Mouse (Mus musculus): Measurements from ENCODE around the gene Sccpdh.
"Not testable (repeated sequence)": the region's sequence is repeated elsewhere in the genome, so short reads cannot be mapped to it uniquely, and the experiment has no call there.

Sccpdh gene

DNA sequence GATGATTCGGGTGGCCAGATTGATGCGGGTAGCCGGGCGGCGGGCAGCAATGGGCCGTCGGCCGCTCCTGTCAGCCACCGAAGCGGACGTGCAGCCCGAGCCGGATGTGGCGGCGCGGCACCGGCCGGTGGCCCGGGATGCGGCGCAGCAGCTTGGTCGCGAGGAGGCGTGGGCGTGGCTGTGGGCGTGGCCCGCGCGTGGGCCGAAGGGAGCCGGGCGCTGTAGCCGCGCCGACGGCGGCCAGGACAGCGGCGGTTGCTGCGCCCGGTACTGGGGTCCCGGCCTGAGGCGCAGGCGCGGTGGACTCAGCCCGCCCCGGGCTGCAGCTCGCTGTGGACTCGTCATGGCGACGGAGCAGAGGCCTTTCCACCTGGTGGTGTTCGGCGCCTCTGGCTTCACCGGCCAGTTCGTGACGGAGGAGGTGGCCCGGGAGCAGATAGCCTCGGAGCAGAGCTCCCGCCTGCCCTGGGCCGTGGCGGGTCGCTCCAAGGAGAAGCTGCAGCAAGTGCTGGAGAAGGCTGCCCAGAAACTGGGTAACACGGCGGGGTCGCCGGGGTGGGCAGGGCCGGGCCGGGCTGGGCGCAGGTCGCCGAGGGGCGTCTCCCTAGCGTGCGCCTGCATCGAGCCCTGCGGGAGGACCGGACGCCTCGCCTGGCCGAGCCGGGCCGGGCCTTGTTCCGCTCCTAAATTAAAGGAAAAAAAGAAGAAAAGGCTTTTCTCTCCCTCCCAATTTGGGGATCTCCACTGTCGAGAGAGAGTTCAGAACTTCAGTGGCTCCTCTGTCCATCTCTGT is at the start of gene Sccpdh:
TSS of gene Sccpdh (plus strand) at position 198 of the 793 bp plus-strand sequence.
- DNase-seq (ENCODE audit: low read depth, low spot score): no peak

- no peak for DNase-seq (ENCODE audit: low read depth, low spot score)
Observed at GRCm38 (mm10) chr1:179622665-179623064, 45.3 kb upstream of the Sccpdh start.

- DNase-seq (ENCODE audit: low read depth, low spot score): no peak
Observed at GRCm38 (mm10) chr1:179623657-179624056, 44.4 kb upstream of the Sccpdh start.

GRCm38 (mm10) chr1:179624354-179624753 is 43.7 kb upstream of the Sccpdh start:
- DNase-seq (ENCODE audit: low read depth, low spot score): no peak

DNA sequence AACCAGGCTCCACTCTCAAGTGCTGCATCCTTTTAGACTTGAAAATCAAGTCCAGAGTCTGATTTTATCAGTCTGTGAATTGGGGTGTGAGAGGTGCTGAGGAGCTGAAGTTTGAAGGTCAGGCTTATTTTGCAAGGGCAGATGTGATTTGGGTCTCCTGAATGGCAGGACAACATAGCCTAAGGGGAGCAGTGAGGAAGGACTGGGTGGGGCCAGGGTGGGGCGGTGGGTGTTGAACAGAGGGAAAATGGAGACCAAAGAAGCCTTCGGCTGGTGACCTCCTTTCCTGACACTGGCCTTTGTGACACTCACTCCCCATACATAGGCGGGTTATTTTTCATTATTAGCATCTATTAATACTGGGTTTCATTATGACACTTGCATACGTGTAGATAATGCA is 40.2 kb upstream of the Sccpdh start:
- no peak for DNase-seq (ENCODE audit: low read depth, low spot score)

DNA sequence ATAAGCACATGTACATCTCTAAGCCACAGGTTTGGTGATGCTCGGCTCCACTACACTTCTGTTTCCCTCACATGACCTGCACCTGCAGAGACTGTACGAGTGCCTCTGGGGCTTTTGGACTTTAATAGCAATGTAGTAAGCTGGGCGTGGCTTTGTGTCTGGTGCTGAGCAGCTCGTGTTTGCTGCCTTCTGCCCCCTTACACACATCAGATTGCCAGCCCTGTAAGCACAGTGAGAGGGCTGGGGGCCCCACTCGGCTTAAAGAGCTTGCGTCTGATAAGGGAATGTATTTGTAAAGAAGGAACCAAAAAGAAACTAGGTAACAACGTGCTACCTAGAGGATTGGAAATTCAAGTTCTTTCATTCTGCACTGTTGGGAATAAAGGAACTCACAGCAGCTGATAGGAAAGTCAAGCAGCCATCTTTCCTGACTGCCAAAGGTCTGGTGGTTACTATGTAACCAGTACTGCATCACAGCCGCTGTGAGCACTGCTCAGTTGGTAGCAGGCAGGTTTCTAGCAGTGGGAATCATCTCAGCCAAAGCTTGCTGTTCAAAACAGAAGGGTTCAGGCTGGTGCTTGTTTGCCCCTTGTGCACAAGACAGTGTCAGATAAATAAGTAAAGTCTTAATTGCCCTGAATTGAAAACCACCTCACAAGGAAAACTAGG is 39.4 kb upstream of the Sccpdh start:
- no peak for DNase-seq (ENCODE audit: low read depth, low spot score)

- DNase-seq (ENCODE audit: low read depth, low spot score): no peak
Observed at GRCm38 (mm10) chr1:179629276-179629675, 38.7 kb upstream of the Sccpdh start.

DNA sequence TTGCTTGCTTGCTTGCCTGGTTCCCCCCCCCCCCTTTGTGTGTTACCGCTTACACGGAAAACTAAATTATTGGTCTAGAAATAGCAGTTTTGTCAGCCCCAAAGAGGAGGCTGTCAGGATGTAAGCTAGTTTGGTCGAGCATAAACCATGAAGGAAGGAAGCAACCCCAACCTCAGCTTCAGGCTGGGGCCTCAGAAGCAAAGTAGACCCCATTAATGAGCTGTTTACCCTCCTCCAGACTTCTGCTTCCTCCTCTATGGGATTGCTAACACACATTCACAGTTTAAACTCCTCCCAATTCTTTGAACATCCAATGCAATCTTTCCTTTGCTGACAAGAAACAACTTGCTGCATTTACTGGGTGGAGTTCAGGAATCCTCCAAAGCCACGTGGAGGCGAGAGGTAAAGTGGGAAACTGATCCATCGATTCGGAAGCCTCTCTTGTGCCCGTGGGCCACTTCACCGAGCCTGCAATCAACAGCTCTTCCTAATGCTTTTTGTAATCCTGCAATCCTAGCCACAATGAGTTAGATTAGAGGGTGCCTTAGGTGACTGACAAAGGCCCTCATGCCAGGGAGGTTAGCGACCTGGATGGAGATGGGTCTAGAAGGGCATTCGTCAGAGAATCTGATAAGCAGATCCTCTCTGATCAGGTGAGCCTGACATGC is 35.1 kb upstream of the Sccpdh start:
- no peak for DNase-seq (ENCODE audit: low read depth, low spot score)

GRCm38 (mm10) chr1:179633414-179633752 is 34.6 kb upstream of the Sccpdh start:
- DNase-seq (ENCODE audit: low read depth, low spot score): no peak

- no peak for DNase-seq (ENCODE audit: low read depth, low spot score)
Observed at GRCm38 (mm10) chr1:179634159-179634558, 33.9 kb upstream of the Sccpdh start.

- DNase-seq (ENCODE audit: low read depth, low spot score): no peak
Observed at GRCm38 (mm10) chr1:179642726-179643125, 25.3 kb upstream of the Sccpdh start.

DNA sequence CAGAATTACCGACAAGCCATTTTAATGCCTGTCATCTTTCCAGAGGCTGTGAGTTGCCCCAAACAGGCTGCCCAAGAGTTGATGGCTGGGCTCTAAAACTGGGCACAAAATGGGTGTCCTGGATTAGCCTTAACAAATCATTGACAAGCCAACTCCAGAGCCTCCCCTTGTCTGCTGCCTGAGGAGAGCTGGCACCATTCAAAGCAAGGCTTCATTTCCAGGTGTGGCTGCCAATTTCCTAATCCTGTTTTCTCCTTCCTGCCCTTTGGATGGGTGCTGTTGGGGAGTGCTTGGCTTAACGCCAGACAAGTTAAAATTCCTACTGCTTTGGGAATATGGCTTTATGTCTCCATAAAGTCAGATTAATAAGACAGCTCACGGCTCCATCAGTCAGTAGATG is 23.9 kb upstream of the Sccpdh start:
- DNase-seq (ENCODE audit: low read depth, low spot score): no peak

DNA sequence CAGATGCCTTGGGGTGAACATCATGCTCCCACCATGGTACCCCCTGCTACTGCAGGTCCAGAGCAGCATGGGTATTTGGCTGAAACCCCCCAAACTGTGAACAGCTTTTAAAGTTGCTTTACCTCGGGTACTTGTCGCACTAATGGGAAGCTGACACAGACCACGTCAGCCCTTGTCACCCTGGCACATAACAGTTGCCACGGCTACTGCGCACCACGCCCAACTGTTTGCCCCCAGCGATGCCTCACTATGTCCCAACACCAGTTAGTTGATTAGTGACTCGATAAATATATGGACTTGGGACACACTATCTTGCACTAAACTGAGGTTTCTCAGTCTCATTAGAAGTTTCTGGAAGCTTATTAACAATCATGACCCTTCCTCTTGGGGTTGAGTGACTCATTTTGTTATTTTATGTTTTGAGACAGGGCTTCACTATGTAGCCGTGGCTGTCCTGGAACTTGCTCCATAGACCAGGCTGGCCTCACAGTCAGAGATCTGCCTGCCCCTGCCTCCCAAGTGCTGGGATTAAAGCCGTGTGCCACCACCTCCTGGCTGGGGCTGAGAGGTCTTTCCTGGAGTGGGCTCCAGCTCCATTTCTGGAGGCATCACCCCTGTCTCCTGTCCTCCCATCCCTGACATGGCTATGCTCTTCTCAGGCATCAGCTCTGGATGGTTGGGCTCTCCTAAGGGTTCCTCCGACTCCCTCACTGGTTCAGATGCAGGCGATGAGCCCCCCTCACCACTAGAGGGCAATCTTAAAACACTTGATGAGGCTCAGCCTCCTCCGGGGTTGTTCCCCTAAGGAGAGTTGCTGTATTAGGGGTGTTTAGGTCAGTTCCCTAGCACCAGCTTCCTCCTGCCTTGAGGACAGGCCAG is 22.7 kb upstream of the Sccpdh start:
- DNase-seq (ENCODE audit: low read depth, low spot score): peak; percentile 53

DNA sequence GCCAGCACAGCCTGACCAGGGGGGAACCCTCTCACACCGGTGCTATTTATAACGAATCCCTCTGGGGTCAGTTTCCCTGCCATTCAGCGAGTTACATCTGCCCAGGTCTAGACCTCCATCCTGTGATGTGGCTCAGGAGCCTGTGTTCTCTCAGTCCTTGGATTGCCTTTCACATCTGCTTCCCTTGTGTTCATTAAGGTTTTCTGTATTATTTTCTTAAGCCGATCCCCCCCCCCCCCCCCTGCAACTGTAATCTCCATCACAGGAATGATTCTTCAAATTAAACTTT is 22.1 kb upstream of the Sccpdh start:
- no peak for DNase-seq (ENCODE audit: low read depth, low spot score)

DNA sequence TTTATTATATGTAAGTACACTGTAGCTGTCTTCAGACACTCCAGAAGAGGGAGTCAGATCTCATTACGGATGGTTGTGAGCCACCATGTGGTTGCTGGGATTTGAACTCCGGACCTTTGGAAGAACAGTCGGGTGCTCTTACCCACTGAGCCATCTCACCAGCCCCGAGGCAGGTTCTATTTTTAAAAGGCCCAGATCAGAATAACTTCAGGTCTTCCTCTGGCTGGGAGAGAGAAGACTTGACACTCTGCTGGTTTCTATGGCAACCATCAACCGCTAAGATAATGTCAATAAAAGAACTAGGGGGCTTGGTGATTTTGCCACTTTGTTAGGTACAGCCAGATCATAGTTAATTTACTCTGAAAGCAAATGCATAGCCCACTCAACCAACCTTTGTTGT is 19.3 kb upstream of the Sccpdh start:
- DNase-seq (ENCODE audit: low read depth, low spot score): not testable (repeated sequence)

- no peak for DNase-seq (ENCODE audit: low read depth, low spot score)
Observed at GRCm38 (mm10) chr1:179649324-179649723, 18.7 kb upstream of the Sccpdh start.

- DNase-seq (ENCODE audit: low read depth, low spot score): no peak
Observed at GRCm38 (mm10) chr1:179650284-179650683, 17.7 kb upstream of the Sccpdh start.

DNA sequence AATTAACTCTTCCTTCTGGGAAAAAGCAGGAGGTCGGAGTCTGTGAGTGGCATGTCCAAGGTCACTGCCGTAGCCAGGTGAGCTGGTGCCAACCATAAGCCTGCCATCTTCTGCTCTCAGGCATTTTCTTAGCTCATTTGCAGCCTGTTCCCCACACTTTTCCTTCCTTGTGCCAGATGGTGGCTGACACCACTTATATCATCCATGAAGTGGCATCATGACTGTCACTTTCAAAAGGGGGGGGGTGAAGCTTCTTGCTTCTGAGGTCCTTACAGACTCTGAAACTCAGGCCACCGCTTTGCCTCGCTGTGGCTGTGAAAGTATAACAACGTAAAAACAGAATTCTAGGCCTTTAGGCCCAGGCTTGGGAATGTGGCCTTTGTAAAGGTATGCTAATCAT is 16.8 kb upstream of the Sccpdh start:
- DNase-seq (ENCODE audit: low read depth, low spot score): no peak

- peak; percentile 71 for DNase-seq (ENCODE audit: low read depth, low spot score)
Observed at GRCm38 (mm10) chr1:179663065-179663464, 4.9 kb upstream of the Sccpdh start.

DNA sequence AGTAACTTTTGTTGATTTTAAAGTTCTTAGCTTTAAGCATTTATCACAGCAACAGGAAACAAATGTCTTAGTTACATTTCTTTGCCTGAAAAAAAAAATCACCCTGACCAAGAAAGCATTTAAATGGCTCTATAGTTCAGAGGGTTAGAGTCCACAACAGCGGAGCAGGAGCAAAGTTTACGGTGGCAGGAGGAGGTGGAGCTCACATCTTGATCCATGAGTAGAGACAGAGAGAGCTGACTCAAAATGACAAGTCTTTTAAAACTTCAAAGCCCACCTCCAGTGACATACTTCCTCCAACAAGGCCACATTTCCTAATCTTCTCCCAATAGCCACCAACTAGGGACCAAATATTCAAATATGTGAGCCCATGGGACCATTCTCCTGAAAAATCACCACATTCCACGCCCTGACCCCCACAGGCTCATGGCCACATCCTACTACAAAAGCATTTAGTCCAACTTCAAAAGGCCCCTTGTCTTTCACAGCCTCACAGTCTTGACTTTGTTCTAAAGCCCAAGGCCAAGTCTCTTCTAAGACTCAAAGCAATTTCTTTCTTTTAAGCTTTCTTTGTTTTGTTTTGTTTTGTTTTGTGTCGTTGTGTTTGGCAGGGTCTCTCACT is 3.6 kb upstream of the Sccpdh start:
- DNase-seq (ENCODE audit: low read depth, low spot score): no peak

- DNase-seq (ENCODE audit: low read depth, low spot score): no peak
Observed at GRCm38 (mm10) chr1:179666971-179667370, 1.0 kb upstream of the Sccpdh start.

DNA sequence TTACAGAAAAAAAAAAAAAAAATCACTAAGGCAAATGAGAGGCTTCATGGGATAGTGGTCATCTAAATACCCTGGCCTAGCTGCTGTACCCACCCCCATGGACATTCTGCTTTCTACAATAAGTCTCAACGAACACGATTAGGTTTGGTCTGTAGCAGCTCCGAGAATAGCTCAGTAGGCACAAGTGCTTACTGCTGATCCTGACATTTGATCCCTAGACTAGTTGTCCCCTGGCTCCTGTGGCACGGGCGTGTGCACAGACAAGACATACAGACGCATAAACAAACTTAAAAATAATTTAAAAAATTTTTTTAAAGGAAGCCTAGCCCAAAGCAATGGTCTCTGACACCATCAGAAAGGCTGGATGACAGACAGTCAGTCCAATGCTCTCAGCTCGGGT is 560 bp upstream of the Sccpdh start:
- no peak for DNase-seq (ENCODE audit: low read depth, low spot score)
